19 mouse cellular contexts compared by ENCODE assay signal in genomic region chr17:83730123-83730522, GRCm38 (mm10). TPM values are rescaled to one million over a fixed set of nuclear protein-coding genes. Genes with fewer than 3 reads are reported as not detected.
A peak's percentile ranks its signal among the peaks of the same experiment; 100 is the strongest.
DNase-seq lines count a peak whose midpoint lies in the region; ATAC-seq and TF ChIP-seq lines count a peak whose summit lies in the region.
"Had no signal": no experiment of that assay in that cellular context is flagged by ENCODE, and none has a peak within 500 bp of the region (broad histone marks: within the 10 kb centered on the region; RNA-seq: fewer than 3 reads in every experiment).

No protein-coding gene starts in this region.

- no peaks in the 10 kb centered on the region for H3K9me3 ChIP-seq in lung, postnatal 0 days (ENCODE audit: low read length)
- H3K9me3 ChIP-seq: forebrain, embryonic 10.5 days; heart, embryonic 13.5 days; limb, embryonic 10.5 days had no signal

- DNase-seq in 416B (ENCODE audit: low read depth) = peak; percentile 75
- peak; percentile 57 for DNase-seq in CD4-positive helper T cell, adult 2 months (ENCODE audit: low read depth, low spot score)
- no peak for DNase-seq in gastrocnemius, postnatal 36 days
- DNase-seq in lung, postnatal 0 days (ENCODE audit: low spot score) = no peak
- DNase-seq in left cerebral cortex, postnatal 4 days = no peak
- DNase-seq: cerebellum, adult 9-11 months; gastrocnemius, postnatal 14 days; heart, postnatal 36 days; kidney, adult 8-10 months; lung, postnatal 4 days; midbrain, embryonic 14.5 days; retina, postnatal 1 day had no signal

- ATAC-seq in activated CD4-positive, CD25-positive, alpha-beta regulatory T cell, adult 4 months = peak; percentile 23
- ATAC-seq in megakaryocyte-erythroid progenitor cell, adult 5-6 weeks (replicated peaks; ENCODE audit: low FRiP score, low TSS enrichment, poor library complexity, severe bottlenecking) = no peak
- no peak for ATAC-seq in lung, postnatal 0 days

- H3K4me1 ChIP-seq in small intestine, adult 2 months (ENCODE audit: control insufficient read depth, insufficient read depth, insufficient read length, low read length) = no peaks in the 10 kb centered on the region
- no peaks in the 10 kb centered on the region for H3K4me1 ChIP-seq in lung, postnatal 0 days (ENCODE audit: insufficient read depth, low read depth, low read length)
- H3K4me1 ChIP-seq: forebrain, embryonic 10.5 days had no signal

- no peak overlapping the region for H3K4me2 ChIP-seq in lung, postnatal 0 days (replicated peaks; ENCODE audit: low read depth, low read length)
- H3K4me2 ChIP-seq: heart, embryonic 13.5 days had no signal

- H3K27me3 ChIP-seq in small intestine, adult 2 months (ENCODE audit: control insufficient read depth, insufficient read depth, low read length) = no peaks in the 10 kb centered on the region
- H3K27me3 ChIP-seq in lung, postnatal 0 days (replicated peaks; ENCODE audit: insufficient read depth, low read length) = no peaks in the 10 kb centered on the region
- H3K27me3 ChIP-seq: heart, embryonic 13.5 days had no signal

- no peak for TF ChIP-seq CTCF in small intestine, adult 2 months (IDR thresholded peaks at IDR 0.05; ENCODE audit: extremely low read depth, insufficient read length, insufficient replicate concordance, low read depth, low read length)
- no peak for TF ChIP-seq CTCF in lung, postnatal 0 days (IDR thresholded peaks at IDR 0.05)

- no peak overlapping the region for H3K4me3 ChIP-seq in small intestine, adult 2 months (ENCODE audit: low read depth, low read length)
- H3K4me3 ChIP-seq in lung, postnatal 0 days (ENCODE audit: low read depth, low read length) = no peak overlapping the region
- H3K4me3 ChIP-seq: forebrain, embryonic 10.5 days; heart, embryonic 13.5 days; limb, embryonic 10.5 days; myocyte had no signal

- H3K36me3 ChIP-seq in small intestine, adult 2 months (ENCODE audit: control insufficient read depth, insufficient read depth, low read length) = peaks cover 5% of the 10 kb centered on the region; the same call in 1 of the 2 replicates
- no peaks in the 10 kb centered on the region for H3K36me3 ChIP-seq in lung, postnatal 0 days (ENCODE audit: insufficient read depth, low read length)

- WGBS in small intestine, adult 2 months = 88% methylated on average over 6 of the region's 6 CpGs
- 90% methylated on average over 6 of the region's 6 CpGs for WGBS in lung, postnatal 0 days

- TF ChIP-seq POLR2A in small intestine, adult 2 months (IDR thresholded peaks at IDR 0.05; ENCODE audit: low read depth, low read length) = no peak

- TF ChIP-seq EP300 in lung, postnatal 0 days (IDR thresholded peaks at IDR 0.05) = no peak

- peak overlapping the region; percentile 1 for H3K27ac ChIP-seq in small intestine, adult 2 months (ENCODE audit: insufficient read depth, low read depth, low read length)
- no peak overlapping the region for H3K27ac ChIP-seq in lung, postnatal 0 days (ENCODE audit: low read length)
- H3K27ac ChIP-seq: forebrain, embryonic 10.5 days; heart, embryonic 13.5 days; limb, embryonic 10.5 days had no signal

- no peak overlapping the region for H3K9ac ChIP-seq in lung, postnatal 0 days (replicated peaks; ENCODE audit: low read depth)
- H3K9ac ChIP-seq: heart, embryonic 13.5 days had no signal

- intact Hi-C loops in gastrocnemius, postnatal 36 days (cut with DNase I) = loop anchor here (5.0 kb wide), 1 partner anchor 98 kb away; the partner anchor contains the start of gene Kcng3
- intact Hi-C loops in left cerebral cortex, postnatal 4 days (cut with DNase I) = no loop called here

RNA-seq across cellular contexts. Expression of gene Mta3, which starts 24.2 kb away (rescaled TPM):
- 10 to 100 TPM; 73.0 to 86.2 TPM for polyA plus RNA-seq in activated CD4-positive, CD25-positive, alpha-beta regulatory T cell, adult 4 months (2017; shearing (Covaris generic))
- polyA plus RNA-seq in small intestine, adult 2 months (2012; rRNA removed) = 13.7 and 40.1 TPM in 2 replicates
- 1 to 10 TPM; 7.6 to 9.7 TPM for total RNA-seq in gastrocnemius, postnatal 36 days (2021)
- 76.4 and 86.3 TPM in 2 replicates for total RNA-seq in megakaryocyte-erythroid progenitor cell, adult 5-6 weeks (2014; fragmentation: Nextera tagmentation)
- total RNA-seq in megakaryocyte-erythroid progenitor cell, adult 5-6 weeks (2017) = 68.2 and 77.5 TPM in 2 replicates
- polyA plus RNA-seq in lung, postnatal 0 days (2015; fragmentation: Nextera tagmentation; extraction: Ambion mirVana) = 32.0 and 40.0 TPM in 2 replicates
- 10 to 100 TPM; 56.0 to 61.5 TPM for total RNA-seq in left cerebral cortex, postnatal 4 days (2021)

Comparison
In these comparisons a context has a peak if more than half of its experiments do, and no peak if none do; other contexts are left out.
1. DNase-seq: peak in 416B (single experiment) and CD4-positive helper T cell, adult 2 months (single experiment); none in gastrocnemius, postnatal 36 days (0 of 2), lung, postnatal 0 days (single experiment) and left cerebral cortex, postnatal 4 days (single experiment).
2. RNA of gene Mta3, which starts 24.2 kb away (total RNA-seq): 68.2 to 86.3 TPM in megakaryocyte-erythroid progenitor cell, adult 5-6 weeks and 56.0 to 61.5 TPM in left cerebral cortex, postnatal 4 days; 7.6 to 9.7 TPM in gastrocnemius, postnatal 36 days; every median in the first group is over 4 times any median in the second.